Comparison of ENCODE assay signal across 8 mouse cellular contexts in genomic region chr9:58247064-58247759, GRCm38 (mm10). TPM values are rescaled to one million over a fixed set of nuclear protein-coding genes. Genes with fewer than 3 reads are reported as not detected.
A peak's percentile ranks its signal among the peaks of the same experiment; 100 is the strongest.
DNase-seq lines count a peak whose midpoint lies in the region; ATAC-seq and TF ChIP-seq lines count a peak whose summit lies in the region.

No protein-coding gene starts in this region.

- H3K79me2 ChIP-seq in C2C12 (ENCODE audit: control insufficient read depth, insufficient read depth) (peaks cover 74% of the 10 kb centered on the region), myocyte (ENCODE audit: control insufficient read depth, insufficient read depth) (peaks cover 61% of the 10 kb centered on the region)
- H3K79me2 ChIP-seq in liver, adult 2 months (ENCODE audit: control insufficient read depth, insufficient read depth, low read length), result peaks cover 7% of the 10 kb centered on the region; the same call in 1 of the 2 replicates

- TF ChIP-seq CTCF in C2C12 (IDR thresholded peaks at IDR 0.05; ENCODE audit: control insufficient read depth, insufficient read depth, insufficient read length), result peak; percentile 93
- TF ChIP-seq CTCF in brain, embryonic 14.5 days (IDR thresholded peaks at IDR 0.05; ENCODE audit: borderline replicate concordance, extremely low read depth, insufficient read depth, insufficient read length), result peak; percentile 79
- peak; percentile 88 for TF ChIP-seq CTCF in kidney, postnatal 0 days (IDR thresholded peaks at IDR 0.05; ENCODE audit: low read depth)
- peak; percentile 72 for TF ChIP-seq CTCF in liver, adult 2 months (IDR thresholded peaks at IDR 0.05; ENCODE audit: low read depth, low read length)

- peak overlapping the region; percentile 32 for H3K4me3 ChIP-seq in C2C12 (ENCODE audit: insufficient read depth, poor library complexity, severe bottlenecking)
- peak overlapping the region; percentile 90 for H3K4me3 ChIP-seq in erythroblast, embryonic 14.5 days (replicated peaks)
- peak overlapping the region; percentile 37 for H3K4me3 ChIP-seq in heart, embryonic 12.5 days
- H3K4me3 ChIP-seq in kidney, postnatal 0 days (replicated peaks; ENCODE audit: low read depth, low read length), result peak overlapping the region; percentile 35
- H3K4me3 ChIP-seq in liver, adult 2 months (ENCODE audit: insufficient read depth, low read depth, low read length), result peak overlapping the region; percentile 38
- peak overlapping the region; percentile 59 for H3K4me3 ChIP-seq in myocyte

- peaks cover 84% of the 10 kb centered on the region for H3K4me1 ChIP-seq in erythroblast, embryonic 14.5 days (ENCODE audit: control insufficient read depth)
- H3K4me1 ChIP-seq in heart, embryonic 12.5 days (replicated peaks), result peaks cover 51% of the 10 kb centered on the region
- peaks cover 36% of the 10 kb centered on the region for H3K4me1 ChIP-seq in kidney, postnatal 0 days (replicated peaks; ENCODE audit: insufficient read depth, low read length)
- peaks cover 16% of the 10 kb centered on the region for H3K4me1 ChIP-seq in liver, adult 2 months (ENCODE audit: control insufficient read depth, insufficient read depth, low read length)

- H3K27ac ChIP-seq in heart, embryonic 12.5 days (ENCODE audit: poor library complexity, severe bottlenecking), result peak overlapping the region; percentile 73
- H3K27ac ChIP-seq in kidney, postnatal 0 days, result peak overlapping the region; percentile 85
- peak overlapping the region; percentile 24; the same call in 1 of the 2 replicates for H3K27ac ChIP-seq in liver, adult 2 months (replicated peaks; ENCODE audit: insufficient read depth, low read depth, low read length)

- H3K9me3 ChIP-seq in erythroblast, embryonic 14.5 days (ENCODE audit: control insufficient read depth, low read length), result no peaks in the 10 kb centered on the region
- no peaks in the 10 kb centered on the region for H3K9me3 ChIP-seq in heart, embryonic 12.5 days (replicated peaks)
- H3K9me3 ChIP-seq in kidney, postnatal 0 days (replicated peaks; ENCODE audit: low read length), result no peaks in the 10 kb centered on the region

- H3ac ChIP-seq in C2C12 (ENCODE audit: control insufficient read depth, insufficient read length, low read depth), result peak overlapping the region; percentile 43
- no peak overlapping the region for H3ac ChIP-seq in myocyte (ENCODE audit: control insufficient read depth, insufficient read length)

- WGBS in heart, embryonic 12.5 days, result 5% methylated on average over 25 of the region's 25 CpGs
- 4% methylated on average over 25 of the region's 25 CpGs for WGBS in kidney, postnatal 0 days
- 52% methylated on average over 25 of the region's 25 CpGs for WGBS in liver, adult 2 months

- H3K9ac ChIP-seq in heart, embryonic 12.5 days, result peak overlapping the region; percentile 55
- H3K9ac ChIP-seq in kidney, postnatal 0 days (ENCODE audit: low read depth, low read length), result peak overlapping the region; percentile 50
- H3K9ac ChIP-seq in liver, adult 2 months (ENCODE audit: low read depth, low read length), result peak overlapping the region; percentile 23

- peaks cover 51% of the 10 kb centered on the region for H3K79me3 ChIP-seq in C2C12 (ENCODE audit: low read depth)

- peak overlapping the region; percentile 65 for H3K4me2 ChIP-seq in heart, embryonic 12.5 days
- peak overlapping the region; percentile 77 for H3K4me2 ChIP-seq in kidney, postnatal 0 days (ENCODE audit: low read length)
- peak overlapping the region; percentile 84 for H3K4me2 ChIP-seq in myocyte (ENCODE audit: low read depth)

- H3K36me3 ChIP-seq in C2C12 (ENCODE audit: control insufficient read depth, insufficient read depth), result peaks cover 40% of the 10 kb centered on the region
- peaks cover 57% of the 10 kb centered on the region for H3K36me3 ChIP-seq in erythroblast, embryonic 14.5 days (ENCODE audit: control insufficient read depth)
- H3K36me3 ChIP-seq in heart, embryonic 12.5 days, result peaks cover 6% of the 10 kb centered on the region
- H3K36me3 ChIP-seq in kidney, postnatal 0 days (ENCODE audit: insufficient read depth, low read length), result 0 out of 2 replicates have a peak, but pooled peaks cover 3% of the 10 kb centered on the region
- H3K36me3 ChIP-seq in liver, adult 2 months (ENCODE audit: control insufficient read depth, insufficient read depth, low read length), result peaks cover 12% of the 10 kb centered on the region; the same call in 1 of the 2 replicates
- H3K36me3 ChIP-seq in myocyte (ENCODE audit: control insufficient read depth, insufficient read depth), result no peaks in the 10 kb centered on the region
- H3K36me3 ChIP-seq in splenic B cell, adult 2 months (ENCODE audit: control insufficient read depth, insufficient read depth, low read length, poor library complexity, severe bottlenecking), result peaks cover 13% of the 10 kb centered on the region

- no peak for TF ChIP-seq POLR2A in brain, embryonic 14.5 days (IDR thresholded peaks at IDR 0.05; ENCODE audit: borderline replicate concordance, extremely low read depth, insufficient read depth, insufficient read length, poor library complexity, severe bottlenecking)
- no peak for TF ChIP-seq POLR2A in liver, adult 2 months (IDR thresholded peaks at IDR 0.05; ENCODE audit: extremely low read depth, insufficient read depth, low read length)
- peak; percentile 66 for TF ChIP-seq POLR2A in myocyte (IDR thresholded peaks at IDR 0.05; ENCODE audit: insufficient read length, low read depth)

- H3K27me3 ChIP-seq in C2C12 (ENCODE audit: control insufficient read depth, insufficient read depth, insufficient read length) (no peaks in the 10 kb centered on the region), myocyte (ENCODE audit: control insufficient read depth, insufficient read depth, insufficient read length) (no peaks in the 10 kb centered on the region)
- no peaks in the 10 kb centered on the region for H3K27me3 ChIP-seq in erythroblast, embryonic 14.5 days (ENCODE audit: control insufficient read depth)
- no peaks in the 10 kb centered on the region for H3K27me3 ChIP-seq in heart, embryonic 12.5 days (replicated peaks)
- no peaks in the 10 kb centered on the region for H3K27me3 ChIP-seq in kidney, postnatal 0 days (ENCODE audit: insufficient read depth, low read length)
- no peaks in the 10 kb centered on the region for H3K27me3 ChIP-seq in liver, adult 2 months (ENCODE audit: control insufficient read depth, insufficient read depth, low read length)
- H3K27me3 ChIP-seq in splenic B cell, adult 2 months (ENCODE audit: control insufficient read depth, insufficient read depth, low read length, poor library complexity, severe bottlenecking), result no peaks in the 10 kb centered on the region

- ATAC-seq in heart, embryonic 12.5 days (ENCODE audit: insufficient number of reproducible peaks, low FRiP score), result peak; percentile 78
- ATAC-seq in kidney, postnatal 0 days (replicated peaks; ENCODE audit: low FRiP score, low read depth), result peak; percentile 72

- peak; percentile 93 for DNase-seq in brain, embryonic 14.5 days (ENCODE audit: low read depth)
- peak; percentile 93 for DNase-seq in kidney, postnatal 0 days (ENCODE audit: low spot score)
- DNase-seq in liver, adult 2 months (ENCODE audit: extremely low read depth, low read depth, low spot score), result peak; percentile 26
- peak; percentile 92 for DNase-seq in splenic B cell, adult 2 months (ENCODE audit: low read depth, low spot score)

TF ChIP-seq in C2C12, 6 proteins besides CTCF, POLR2A, EP300 and RAD21:
- TF ChIP-seq MAX (IDR thresholded peaks at IDR 0.05) (peak; percentile 30), FOSL1 (IDR thresholded peaks at IDR 0.05; ENCODE audit: insufficient read depth, low read length, poor library complexity, severe bottlenecking) (no peak)
TF ChIP-seq in C2C12: peak in this region for 1.

TF ChIP-seq in myocyte, 11 proteins besides CTCF, POLR2A, EP300 and RAD21 (continues in another document):
- TF ChIP-seq POLR2AphosphoS2 (IDR thresholded peaks at IDR 0.05; ENCODE audit: insufficient read length, low read depth) (peak; percentile 24), MYOG (IDR thresholded peaks at IDR 0.05; ENCODE audit: control insufficient read depth in 1 of 3, insufficient read depth in 1 of 3, insufficient read length in 2 of 3, low read depth in 2 of 3) (peak in 1 of 3 experiments; percentile 28)

RNA-seq across cellular contexts. Expression of gene Pml, which starts 2.4 kb away (rescaled TPM):
- polyA plus RNA-seq in C2C12 (2012; fragmentation: generic; extraction: Trizol) (24.3 TPM), myocyte (2012; fragmentation: generic; extraction: Trizol) (15.5 TPM)
- 6.8 and 7.1 TPM in 2 replicates for polyA plus RNA-seq in brain, embryonic 14.5 days (2012; rRNA removed)
- 6.8 and 10.8 TPM in 2 replicates for polyA plus RNA-seq in erythroblast, embryonic 14.5 days (2012)
- 15.2 and 15.5 TPM in 2 replicates for polyA plus RNA-seq in heart, embryonic 12.5 days (2016; fragmentation: Nextera tagmentation; extraction: Ambion mirVana)
- 14.3 and 15.2 TPM in 2 replicates for polyA plus RNA-seq in kidney, postnatal 0 days (2015; fragmentation: Nextera tagmentation; extraction: Ambion mirVana)
- 7.4 and 8.9 TPM in 2 replicates for total RNA-seq in liver, adult 2 months (2014; rRNA removed)
- polyA plus RNA-seq in liver, adult 2 months (2012; rRNA removed), result 13.8 and 15.2 TPM in 2 replicates

RNA-seq across cellular contexts. Expression of gene Stoml1, which starts 5.8 kb away (rescaled TPM):
- polyA plus RNA-seq in C2C12 (2012; fragmentation: generic; extraction: Trizol) (13.4 TPM), myocyte (2012; fragmentation: generic; extraction: Trizol) (37.9 TPM)
- polyA plus RNA-seq in brain, embryonic 14.5 days (2012; rRNA removed), result 123 and 145 TPM in 2 replicates
- polyA plus RNA-seq in erythroblast, embryonic 14.5 days (2012), result 0.10 TPM in 1 of 2 replicates, not detected in the other
- 24.0 and 24.7 TPM in 2 replicates for polyA plus RNA-seq in heart, embryonic 12.5 days (2016; fragmentation: Nextera tagmentation; extraction: Ambion mirVana)
- polyA plus RNA-seq in kidney, postnatal 0 days (2015; fragmentation: Nextera tagmentation; extraction: Ambion mirVana), result 36.6 and 37.6 TPM in 2 replicates
- 5.4 and 5.8 TPM in 2 replicates for total RNA-seq in liver, adult 2 months (2014; rRNA removed)
- 7.8 and 8.1 TPM in 2 replicates for polyA plus RNA-seq in liver, adult 2 months (2012; rRNA removed)

RNA-seq across cellular contexts. Expression of gene Islr2, which starts 43.1 kb away (rescaled TPM):
- 0.07 TPM for polyA plus RNA-seq in C2C12 (2012; fragmentation: generic; extraction: Trizol)
- 364 and 418 TPM in 2 replicates for polyA plus RNA-seq in brain, embryonic 14.5 days (2012; rRNA removed)
- not detected in 2 replicates for polyA plus RNA-seq in erythroblast, embryonic 14.5 days (2012)
- polyA plus RNA-seq in heart, embryonic 12.5 days (2016; fragmentation: Nextera tagmentation; extraction: Ambion mirVana), result 0.05 TPM in 1 of 2 replicates, not detected in the other
- polyA plus RNA-seq in kidney, postnatal 0 days (2015; fragmentation: Nextera tagmentation; extraction: Ambion mirVana), result 0.04 and 0.13 TPM in 2 replicates
- total RNA-seq in liver, adult 2 months (2014; rRNA removed), result 0.07 TPM in 1 of 2 replicates, not detected in the other
- not detected in 2 replicates for polyA plus RNA-seq in liver, adult 2 months (2012; rRNA removed)
- 0.32 TPM for polyA plus RNA-seq in myocyte (2012; fragmentation: generic; extraction: Trizol)

RNA-seq across cellular contexts. Expression of gene Islr, which starts 43.1 kb away (rescaled TPM):
- polyA plus RNA-seq in C2C12 (2012; fragmentation: generic; extraction: Trizol) (10.3 TPM), myocyte (2012; fragmentation: generic; extraction: Trizol) (30.3 TPM)
- polyA plus RNA-seq in brain, embryonic 14.5 days (2012; rRNA removed), result 57.7 and 67.1 TPM in 2 replicates
- polyA plus RNA-seq in erythroblast, embryonic 14.5 days (2012), result not detected in 2 replicates
- 8.5 and 8.6 TPM in 2 replicates for polyA plus RNA-seq in heart, embryonic 12.5 days (2016; fragmentation: Nextera tagmentation; extraction: Ambion mirVana)
- polyA plus RNA-seq in kidney, postnatal 0 days (2015; fragmentation: Nextera tagmentation; extraction: Ambion mirVana), result 54.0 and 60.4 TPM in 2 replicates
- total RNA-seq in liver, adult 2 months (2014; rRNA removed), result 1.4 and 1.5 TPM in 2 replicates
- 6.8 and 7.7 TPM in 2 replicates for polyA plus RNA-seq in liver, adult 2 months (2012; rRNA removed)

Comparison
In these comparisons a context has a peak if more than half of its experiments do, and no peak if none do; other contexts are left out.
1. Peak in every context shown above with its lines: DNase-seq, ATAC-seq, H3K4me3 ChIP-seq and H3K27ac ChIP-seq.
2. H3K4me3 ChIP-seq: peak in every context shown above with its lines; median percentile 90 in erythroblast, embryonic 14.5 days; 59 in myocyte; 38 in liver, adult 2 months; 37 in heart, embryonic 12.5 days; 35 in kidney, postnatal 0 days; 32 in C2C12.
3. DNase-seq: peak in every context shown above with its lines; median percentile 93 in brain, embryonic 14.5 days; 93 in kidney, postnatal 0 days; 92 in splenic B cell, adult 2 months; 26 in liver, adult 2 months.
4. H3K27ac ChIP-seq: peak in every context shown above with its lines; median percentile 85 in kidney, postnatal 0 days; 73 in heart, embryonic 12.5 days; 24 in liver, adult 2 months.
5. RNA of gene Islr2, which starts 43.1 kb away (polyA plus RNA-seq): 364 to 418 TPM in brain, embryonic 14.5 days; 0.32 TPM in myocyte (single experiment), 0.04 to 0.13 TPM in kidney, postnatal 0 days, 0.07 TPM in C2C12 (single experiment), 0.05 TPM in heart, embryonic 12.5 days, not detected in erythroblast, embryonic 14.5 days and not detected in liver, adult 2 months; every median in the first group is over 100 times any median in the second.